Mouse (Mus musculus): ENCODE data around the gene Tnr.

Gene Tnr

GRCm38 (mm10) chr1:159629822-159630589 is 106.4 kb downstream of the Tnr start:
- DNase-seq (ENCODE audit: low spot score) = no peak

DNA sequence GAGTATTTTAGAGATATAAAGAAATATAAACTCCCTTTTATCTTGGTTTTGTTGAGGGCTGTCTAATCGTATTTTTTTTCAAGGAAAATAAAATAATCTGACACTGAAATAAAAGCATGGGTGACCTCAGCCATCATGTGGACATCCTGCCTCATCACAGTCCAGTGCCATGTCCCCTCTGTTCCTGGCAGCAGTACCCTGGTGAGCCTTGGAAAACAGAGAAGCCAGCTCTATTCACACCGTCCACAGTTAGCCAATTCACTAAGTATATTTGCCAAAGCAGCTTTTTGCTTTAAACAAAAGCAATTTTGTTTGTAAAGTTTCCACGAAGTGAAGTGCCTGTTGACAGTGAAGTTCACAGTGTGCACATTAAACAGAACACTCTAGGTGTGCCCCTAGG is 109.0 kb downstream of the Tnr start:
- DNase-seq (ENCODE audit: low spot score) = no peak

- no peak for DNase-seq (ENCODE audit: low spot score)
Observed at GRCm38 (mm10) chr1:159639408-159639807, 115.8 kb downstream of the Tnr start.

- DNase-seq (ENCODE audit: low spot score) = no peak
Observed at GRCm38 (mm10) chr1:159645719-159646118, 122.2 kb downstream of the Tnr start.

DNA sequence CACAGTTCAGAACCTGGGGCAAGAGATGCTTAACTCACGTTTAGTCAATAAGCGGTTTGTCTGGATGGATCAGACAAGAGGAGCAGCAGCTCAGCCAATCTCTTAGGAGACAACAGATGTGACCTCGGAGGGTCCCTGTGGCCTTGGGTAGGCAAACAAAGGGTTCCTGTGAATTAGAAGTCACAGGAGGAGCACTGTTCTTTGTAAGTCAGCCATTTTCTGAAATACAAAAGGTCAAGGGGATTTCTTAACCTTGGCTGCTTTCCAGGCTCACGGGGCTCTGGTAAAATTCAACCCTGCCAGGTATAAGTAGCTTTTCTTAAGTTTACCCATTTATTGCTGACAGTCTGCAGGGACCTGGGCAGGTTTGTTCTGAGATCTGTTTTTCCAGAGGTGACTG is 126.9 kb downstream of the Tnr start:
- DNase-seq (ENCODE audit: low spot score) = no peak

GRCm38 (mm10) chr1:159655241-159655640 is 131.7 kb downstream of the Tnr start:
- no peak for DNase-seq (ENCODE audit: low spot score)

GRCm38 (mm10) chr1:159657856-159658542 is 134.4 kb downstream of the Tnr start:
- no peak for DNase-seq (ENCODE audit: low spot score)

DNA sequence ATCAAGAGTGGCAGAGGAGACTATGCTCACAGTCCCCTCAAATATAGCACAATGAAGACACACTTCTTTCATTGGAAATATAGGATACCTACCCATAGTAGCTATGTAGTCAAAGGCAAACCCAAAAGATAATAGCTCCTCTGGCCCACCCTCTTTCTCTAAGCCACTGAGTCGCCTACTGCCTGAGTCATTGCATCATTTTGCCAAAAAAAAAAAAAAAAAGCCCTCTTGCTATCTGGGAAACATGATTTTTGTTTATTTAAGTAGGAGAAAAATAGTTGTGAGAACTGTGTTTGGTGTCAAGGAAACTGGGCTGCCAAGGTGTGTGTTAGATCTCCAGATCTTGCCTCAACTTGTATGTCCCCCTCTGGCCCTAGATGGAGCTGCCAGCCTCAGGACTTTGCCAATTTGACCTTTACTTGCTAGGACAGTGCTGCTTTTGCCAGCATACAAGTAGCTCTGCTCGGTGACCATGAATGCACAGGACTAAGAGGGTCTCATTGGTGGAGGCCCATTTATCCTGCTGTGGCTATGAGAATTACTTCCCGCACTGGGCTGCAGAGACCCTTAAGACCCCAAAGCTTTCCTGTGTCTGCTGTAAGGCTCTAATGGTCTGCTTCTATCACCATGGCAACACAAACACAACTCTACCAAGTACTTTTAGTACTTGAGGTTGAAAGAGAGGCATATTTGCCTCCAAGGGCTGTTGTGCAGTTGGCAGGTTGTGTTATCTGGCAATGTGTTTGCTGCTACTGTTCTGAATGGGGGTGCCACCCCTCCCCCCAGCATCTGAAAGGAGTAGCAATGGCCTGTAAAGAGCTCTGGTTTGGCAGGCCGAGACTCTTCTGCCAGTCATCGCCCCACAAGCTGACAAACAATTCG is 137.3 kb downstream of the Tnr start:
- no peak for DNase-seq (ENCODE audit: low spot score)

GRCm38 (mm10) chr1:159664496-159664895 is 140.9 kb downstream of the Tnr start:
- DNase-seq (ENCODE audit: low spot score) = no peak

DNA sequence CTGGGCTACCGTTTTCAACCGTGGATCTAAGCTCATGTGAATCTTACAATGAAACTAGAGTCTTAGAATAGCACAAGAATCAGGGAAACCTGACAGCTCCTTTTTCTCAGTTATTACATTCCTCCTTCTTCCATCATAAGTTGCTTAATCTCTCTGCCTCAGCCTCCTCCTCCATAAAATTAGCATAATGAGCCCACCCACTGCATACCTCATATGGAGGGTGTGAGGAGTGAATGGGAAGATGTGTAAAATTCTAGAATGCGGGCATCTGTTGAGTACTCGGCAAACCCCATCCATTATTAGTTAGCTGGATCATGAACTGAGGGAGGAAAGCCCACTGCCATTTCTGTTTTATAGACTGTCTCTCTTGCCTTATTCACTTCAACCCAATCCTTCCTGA is 141.4 kb downstream of the Tnr start:
- DNase-seq (ENCODE audit: low spot score) = no peak

DNA sequence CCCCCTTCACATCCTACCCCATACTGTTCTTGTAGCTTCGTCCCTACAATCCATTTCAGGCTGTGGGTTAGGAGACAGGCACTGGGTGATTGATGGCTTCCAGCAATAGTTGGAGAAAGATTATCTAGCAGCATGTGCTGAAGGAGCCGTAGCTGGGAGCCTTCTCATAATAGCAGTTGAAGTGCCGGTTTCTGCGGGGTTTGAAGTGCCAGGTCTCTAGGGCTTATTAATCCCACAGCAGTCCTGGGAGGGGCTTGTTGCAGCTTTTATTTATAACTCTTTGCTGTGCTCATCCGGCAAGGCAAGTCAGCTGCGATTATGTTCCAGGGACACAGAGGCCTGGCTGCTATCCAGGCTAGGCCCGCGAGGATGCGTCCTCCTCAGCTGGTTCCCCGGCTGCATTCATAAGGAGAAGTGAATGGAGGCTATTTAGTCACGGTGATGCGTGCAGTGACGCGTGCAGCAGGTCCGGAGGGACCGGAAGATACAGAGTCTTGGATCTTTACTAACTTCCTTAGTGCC is 147.1 kb downstream of the Tnr start:
- no peak for DNase-seq (ENCODE audit: low spot score)

DNA sequence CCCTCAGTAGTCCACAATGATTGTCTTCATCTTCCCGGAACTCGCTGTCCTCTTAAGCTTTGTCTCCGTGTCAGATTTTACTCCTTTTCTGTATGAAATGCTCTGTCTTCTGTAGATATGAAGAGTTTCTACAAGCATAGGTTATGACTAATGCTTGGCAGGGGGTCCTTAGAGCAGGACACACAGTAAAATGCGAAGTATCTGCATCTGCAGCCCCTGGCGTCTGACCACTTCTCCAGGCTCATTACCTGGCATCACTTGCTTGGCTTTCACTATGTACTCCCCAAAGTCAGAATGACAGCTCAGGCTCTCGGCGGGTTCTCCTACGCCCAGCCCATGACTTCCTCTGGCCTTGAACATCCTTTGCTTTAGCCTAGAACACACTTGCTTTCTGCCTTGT is 147.6 kb downstream of the Tnr start:
- DNase-seq (ENCODE audit: low spot score) = no peak

DNA sequence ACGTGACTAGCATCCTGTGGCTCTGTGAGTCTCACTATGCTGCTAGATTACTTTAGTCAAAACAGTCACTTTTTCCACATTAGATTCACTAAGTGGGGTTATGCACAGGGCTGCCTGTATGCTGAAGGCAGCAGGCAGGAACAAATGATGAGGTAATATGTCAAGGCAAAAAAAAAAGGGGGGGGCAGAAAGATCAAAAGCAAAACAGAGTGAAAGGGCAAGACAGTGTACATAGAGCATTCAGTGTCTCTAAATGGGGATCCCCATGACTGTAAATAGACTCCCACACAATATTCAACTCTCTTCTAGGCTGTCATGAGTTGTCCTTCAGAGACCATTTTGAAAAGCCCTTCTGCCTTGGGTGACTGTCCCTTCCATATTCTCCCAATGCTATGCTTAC is 150.7 kb downstream of the Tnr start:
- DNase-seq (ENCODE audit: low spot score) = no peak

DNA sequence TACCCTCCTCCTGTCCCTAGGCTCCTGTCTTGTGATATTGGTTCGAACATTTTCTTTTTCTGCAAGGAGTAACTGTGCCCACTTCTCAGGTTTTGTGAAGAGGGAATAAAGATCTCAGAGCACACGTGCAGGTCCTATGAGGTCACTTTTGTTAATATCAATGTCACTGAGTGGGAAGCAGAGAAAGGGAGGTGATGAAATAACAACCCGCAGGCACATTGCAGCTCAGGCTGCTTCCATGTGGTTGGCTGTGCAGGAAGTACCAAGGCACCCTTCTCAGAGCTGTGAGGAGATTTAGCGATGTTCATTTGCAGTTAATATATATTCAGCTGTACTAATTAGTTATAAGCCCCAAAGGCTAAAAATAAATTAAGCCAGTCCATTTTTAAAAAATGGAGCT is 151.9 kb downstream of the Tnr start:
- no peak for DNase-seq (ENCODE audit: low spot score)

GRCm38 (mm10) chr1:159678221-159678935 is 154.8 kb downstream of the Tnr start:
- no peak for DNase-seq (ENCODE audit: low spot score)

DNA sequence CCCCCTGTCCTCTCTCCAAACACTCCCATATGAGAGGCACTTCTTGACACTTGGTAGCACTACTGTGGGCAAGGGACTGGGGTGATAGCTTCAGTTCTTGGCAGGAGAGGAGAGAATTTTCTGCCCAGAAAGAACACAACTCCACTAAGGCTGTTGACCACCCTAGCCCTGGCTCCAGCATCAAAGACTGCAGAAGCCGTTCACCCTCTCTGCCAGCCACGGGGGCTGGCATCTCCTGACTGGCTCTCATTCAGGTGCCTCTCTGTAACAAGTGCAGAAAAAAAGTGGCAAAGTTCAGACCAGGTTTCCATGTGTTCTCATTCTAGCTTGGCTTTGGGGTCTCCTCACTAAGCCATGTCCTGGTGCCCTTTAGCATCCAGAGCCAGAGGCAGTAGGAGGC is 157.7 kb downstream of the Tnr start:
- no peak for DNase-seq (ENCODE audit: low spot score)

DNA sequence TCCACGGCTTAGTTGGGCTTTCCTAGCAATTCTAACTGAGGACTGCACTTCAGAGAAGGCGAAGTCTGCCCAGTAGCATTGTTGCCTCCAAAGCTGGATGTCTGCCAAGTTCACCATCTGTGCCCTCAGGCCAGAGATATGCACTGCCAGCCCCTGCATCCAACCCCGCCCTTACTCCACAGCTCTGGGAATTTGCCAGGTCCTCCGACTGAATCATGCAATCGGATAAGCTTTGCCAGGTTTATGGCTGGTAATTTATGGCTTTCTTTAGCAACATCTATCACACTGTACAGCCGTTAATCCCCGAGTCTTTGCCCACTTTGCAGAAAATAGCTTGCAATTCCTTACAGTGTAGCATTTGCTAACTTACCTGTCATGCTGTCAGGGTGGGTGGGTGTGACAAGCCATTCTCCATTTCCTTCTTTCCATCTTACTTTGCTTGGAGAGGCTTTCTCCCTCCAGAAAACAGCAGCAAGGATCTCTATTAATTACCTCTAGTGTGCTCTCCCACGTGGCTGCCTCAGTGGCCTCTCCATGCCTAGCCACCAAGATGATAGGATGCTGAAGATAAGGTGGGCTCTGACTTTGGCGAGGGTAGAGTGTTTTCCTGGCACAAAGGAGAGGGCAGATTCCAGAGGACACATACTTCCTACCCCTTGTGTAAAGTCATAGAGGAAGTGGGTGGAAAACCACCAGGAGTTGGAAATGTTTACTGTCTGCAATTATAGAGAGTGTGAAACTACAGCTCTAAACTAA is 163.1 kb downstream of the Tnr start:
- DNase-seq (ENCODE audit: low spot score) = peak; percentile 28

GRCm38 (mm10) chr1:159696717-159697116 is 173.1 kb downstream of the Tnr start:
- DNase-seq (ENCODE audit: low spot score) = no peak

DNA sequence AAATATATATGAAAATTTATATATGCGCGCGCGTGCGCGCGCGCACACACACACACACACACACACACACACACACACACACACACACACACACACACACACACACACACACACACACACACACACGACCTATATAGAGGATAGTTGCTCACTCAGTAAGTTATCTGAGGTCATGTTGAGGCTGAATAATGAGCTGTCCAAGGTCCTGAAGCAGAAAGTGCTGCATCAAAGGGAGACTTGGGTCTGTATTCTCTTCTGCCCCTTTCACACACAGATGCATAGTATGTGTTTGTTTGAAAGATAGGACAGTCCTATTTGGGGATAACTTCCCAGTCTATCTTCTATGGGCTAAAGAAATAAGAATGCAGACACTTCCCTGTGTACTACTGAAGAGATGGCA is 178.5 kb downstream of the Tnr start:
- no peak for DNase-seq (ENCODE audit: low spot score)

DNA sequence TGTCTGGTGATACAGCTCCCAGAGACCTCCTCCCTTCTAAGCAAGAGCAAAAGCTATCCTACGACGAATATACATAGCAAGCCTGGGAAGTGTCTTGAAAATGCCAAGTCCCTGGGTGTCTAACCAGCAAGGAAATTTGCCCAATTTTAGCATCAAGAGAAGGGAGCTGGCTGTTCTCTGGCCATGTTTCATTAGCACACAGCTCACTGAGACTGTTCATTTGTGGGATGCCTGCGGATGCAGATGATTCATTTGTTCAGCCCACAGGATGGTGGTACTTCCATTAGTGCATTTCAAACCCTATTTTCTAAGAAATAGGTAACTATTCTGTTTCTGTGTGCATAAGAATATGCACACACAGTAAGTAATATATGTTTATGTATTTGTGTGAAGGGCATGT is 181.4 kb downstream of the Tnr start:
- no peak for DNase-seq (ENCODE audit: low spot score)

- no peak for DNase-seq (ENCODE audit: low spot score)
Observed at GRCm38 (mm10) chr1:159716301-159716700, 192.7 kb downstream of the Tnr start.

Measured in ovary, postnatal 10 days (tissue).